Mouse (Mus musculus): ENCODE measurements at regions not wholly inside any gene's neighbourhood (a gene's known extent, or its start where the extent isn't known, plus 50 kb on each side); places are given as distances from the start of the nearest gene placed in this dataset.
A peak's percentile ranks its signal among the peaks of the same experiment; 100 is the strongest.

DNA sequence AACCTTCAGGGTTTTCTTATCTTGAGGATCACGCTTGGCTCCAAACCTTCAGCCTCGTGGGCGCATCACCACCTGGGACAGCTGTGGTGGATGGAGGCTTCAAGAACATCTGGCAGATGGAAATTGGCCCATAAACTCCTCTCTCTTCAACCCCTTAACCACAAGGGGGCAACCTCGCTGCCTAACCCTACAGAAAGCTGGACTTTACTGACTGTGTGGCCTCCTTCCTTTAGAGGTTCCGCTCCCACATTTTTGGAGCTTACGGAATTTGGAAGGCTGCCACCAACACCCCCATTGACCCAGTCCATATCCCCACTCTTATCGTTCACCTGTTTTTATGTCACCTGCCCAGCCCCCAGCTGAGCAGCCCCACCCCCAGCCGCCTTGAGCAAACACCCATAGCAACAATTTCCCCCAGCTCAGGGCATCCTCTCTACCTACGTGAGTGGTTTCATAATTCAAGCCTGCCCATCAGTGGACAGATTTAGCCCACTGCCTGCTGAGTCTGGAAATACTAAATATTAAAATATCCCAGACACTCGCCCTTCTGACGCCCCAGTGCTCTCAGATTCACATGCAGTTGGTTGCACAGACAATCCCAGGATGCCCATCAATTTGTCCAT lies 167.0 kb upstream of the Slc22a22 start:
- DNase-seq = peak in 1 of 2 experiments; percentile 14

- DNase-seq = peak; percentile 68 to 78
These were observed 161.7 kb upstream of the Slc22a22 start for GRCm38 (mm10) chr15:57639115-57639514.

DNA sequence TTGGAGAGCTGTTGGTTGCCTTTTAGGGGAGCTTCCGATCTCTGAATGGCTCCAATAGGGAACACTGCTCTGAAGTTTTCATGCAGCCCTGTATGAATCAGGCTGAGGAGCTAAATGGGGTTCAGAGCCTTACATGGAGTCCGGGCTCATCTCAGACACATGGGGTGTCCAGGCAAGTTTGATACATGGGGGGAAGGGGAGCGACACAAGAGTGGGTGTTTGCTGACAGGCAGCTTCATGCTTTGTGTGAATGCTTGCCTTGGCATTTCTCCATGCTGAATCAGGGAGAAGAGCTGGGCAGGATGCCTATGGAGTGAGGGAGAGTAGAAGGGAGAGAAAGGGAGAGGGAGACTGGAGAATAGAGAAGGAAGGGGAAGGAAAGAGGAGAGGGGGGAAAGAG lies 155.6 kb upstream of the Slc22a22 start:
- no peak for DNase-seq

GRCm38 (mm10) chr15:57632537-57632936 lies 155.1 kb upstream of the Slc22a22 start:
- no peak for DNase-seq

DNA sequence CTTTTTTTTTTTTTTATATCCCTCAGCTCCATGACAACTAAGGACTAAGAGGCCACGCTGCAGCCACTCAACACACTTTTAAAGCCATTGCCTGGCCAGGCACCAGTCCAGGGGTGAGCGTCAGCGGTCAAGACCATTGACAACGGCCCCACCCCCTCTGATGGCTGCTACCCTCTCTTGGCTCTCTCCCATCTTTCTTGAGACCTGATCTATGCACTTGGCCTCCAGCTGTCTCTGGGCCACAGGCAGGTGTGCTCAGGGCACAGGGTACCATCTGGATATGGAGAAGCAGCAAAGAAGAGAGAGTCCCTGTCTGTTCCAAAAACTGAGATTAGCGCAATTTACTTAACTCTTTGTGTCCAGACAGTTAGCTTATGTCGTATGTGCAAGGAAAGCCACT lies 141.0 kb upstream of the Slc22a22 start:
- no peak for DNase-seq

DNA sequence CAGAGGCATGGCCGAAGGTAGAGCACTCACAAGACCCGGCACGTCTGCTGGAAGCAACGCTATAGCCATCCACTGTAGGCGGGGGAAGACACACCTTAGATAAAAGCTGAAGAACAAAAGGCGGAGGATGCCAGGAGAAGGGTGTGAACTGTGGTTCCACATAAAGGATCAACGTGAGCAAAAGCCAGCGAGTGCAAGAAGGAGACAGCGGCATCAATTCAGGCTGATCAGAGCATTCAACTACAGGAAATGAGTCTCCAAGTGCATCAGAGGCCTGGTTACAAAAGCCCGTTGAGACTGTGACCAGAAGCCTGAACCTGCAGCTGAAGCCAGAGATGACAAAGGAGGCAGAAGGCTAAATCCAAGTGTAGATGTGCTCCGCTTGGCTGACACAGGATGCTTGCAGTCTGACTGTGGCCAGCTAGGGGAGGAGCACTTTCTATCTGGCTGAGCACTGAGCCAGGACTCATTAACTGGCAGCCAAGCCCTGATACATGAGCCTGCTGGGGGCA lies 139.5 kb upstream of the Slc22a22 start:
- peak; percentile 53 to 59 for DNase-seq

DNA sequence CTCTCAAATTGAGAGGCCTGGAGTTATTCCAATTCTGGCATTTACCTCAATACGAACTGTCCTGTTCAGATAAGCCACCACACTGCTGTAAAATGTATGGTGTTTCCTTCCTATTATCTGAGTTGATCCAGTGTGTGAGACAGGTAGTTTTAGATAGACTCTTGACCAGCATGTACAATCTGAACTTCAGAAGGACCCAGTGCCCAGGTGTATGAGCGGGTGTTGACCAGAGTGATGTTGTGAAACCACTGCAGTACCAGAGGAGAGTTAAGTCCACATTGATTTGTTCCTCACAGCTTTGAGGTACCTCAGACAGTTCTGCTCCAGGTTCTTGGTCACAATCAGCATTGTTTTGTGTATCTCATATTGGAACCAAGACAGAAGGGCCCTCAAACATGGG lies 132.6 kb upstream of the Slc22a22 start:
- DNase-seq = no peak

GRCm38 (mm10) chr15:57608519-57608918 lies 131.1 kb upstream of the Slc22a22 start:
- no peak for DNase-seq

DNA sequence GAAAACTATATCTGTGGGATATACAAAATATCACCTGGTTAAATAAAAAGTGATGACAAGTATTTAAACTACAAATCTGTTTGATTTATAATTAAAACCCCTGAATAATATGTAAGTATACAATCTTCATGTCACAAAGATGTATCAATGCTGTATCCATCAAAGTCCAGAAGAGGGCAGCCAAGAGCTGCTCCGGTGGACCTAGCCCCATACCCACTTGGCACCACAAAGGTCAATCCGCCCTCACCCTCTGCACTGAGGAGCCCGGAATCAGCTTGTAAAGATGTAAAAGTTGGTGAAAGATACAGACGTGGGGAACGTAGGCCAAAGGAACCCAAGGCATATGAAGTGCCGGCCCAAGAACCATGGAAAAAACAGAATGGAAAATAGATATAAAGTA lies 123.1 kb upstream of the Slc22a22 start:
- peak; percentile 63 to 71 for DNase-seq

GRCm38 (mm10) chr15:57593326-57594004 lies 116.0 kb upstream of the Slc22a22 start:
- peak; percentile 44 to 47 for DNase-seq

- peak; percentile 57 to 68 for DNase-seq
These were observed 113.3 kb upstream of the Slc22a22 start for GRCm38 (mm10) chr15:57590597-57591219.

DNA sequence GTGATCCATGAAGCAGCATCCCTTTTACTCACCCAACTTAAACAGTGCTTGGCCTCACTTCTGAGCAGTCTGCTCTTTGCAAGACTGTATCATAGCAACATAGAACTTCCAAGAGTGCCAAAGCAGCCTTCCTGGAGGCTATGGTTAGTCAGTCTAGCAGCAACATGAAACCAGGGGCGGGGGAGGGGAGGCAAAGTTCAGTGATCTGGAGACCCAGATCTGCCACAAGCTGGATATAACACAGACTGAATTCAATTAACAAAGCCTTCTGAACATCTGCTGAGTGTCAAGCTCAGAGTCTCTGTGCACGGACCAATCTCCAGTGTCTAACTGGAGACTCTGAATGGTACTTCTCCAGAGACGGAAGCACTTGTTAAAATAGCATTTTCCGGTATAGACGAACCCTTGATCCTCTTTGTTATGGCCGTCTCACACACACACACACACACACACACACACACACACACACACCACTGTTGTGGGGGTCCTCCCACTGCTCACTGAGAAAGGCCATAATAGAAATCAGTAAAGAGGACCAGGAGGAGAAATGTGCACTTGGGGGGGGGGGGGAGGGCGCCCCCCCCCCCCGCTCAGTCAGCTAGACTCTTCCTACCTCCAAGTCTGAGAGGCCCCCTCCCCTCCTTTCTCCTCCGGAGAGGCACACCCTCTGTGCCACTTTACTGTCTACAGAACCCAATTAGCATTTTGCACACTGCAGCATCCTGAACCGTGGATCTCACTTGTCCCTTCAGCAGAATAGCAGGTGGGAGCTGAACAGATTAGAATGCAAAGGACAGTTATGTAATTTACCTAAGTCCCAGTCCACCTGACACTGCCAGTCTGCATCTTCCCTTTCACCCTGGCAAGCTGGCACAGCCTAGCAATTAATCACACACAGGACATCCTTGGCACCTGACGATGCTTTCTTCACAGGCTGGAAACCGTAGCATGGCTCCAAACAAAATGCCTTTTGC lies 112.3 kb upstream of the Slc22a22 start:
- peak; percentile 81 to 85 for DNase-seq

DNA sequence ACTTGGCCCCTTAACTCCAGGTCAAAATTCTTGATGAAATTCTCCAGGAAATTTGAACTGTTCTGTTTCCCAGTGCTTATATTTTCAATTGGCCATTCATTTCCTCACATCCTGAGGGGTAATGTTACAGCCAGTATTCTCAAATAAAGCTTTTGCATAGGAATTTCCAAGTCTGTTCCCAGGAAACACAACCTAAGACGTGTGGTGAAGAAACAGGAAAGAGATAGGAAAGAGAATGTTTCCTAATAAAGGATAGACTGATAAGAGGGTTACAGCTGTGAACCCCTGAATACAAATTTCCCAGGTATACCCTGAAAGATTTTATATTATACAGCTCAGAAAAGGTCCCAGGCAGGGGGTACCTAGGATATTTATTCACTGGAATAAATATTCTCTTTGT lies 108.0 kb upstream of the Slc22a22 start:
- no peak for DNase-seq

- DNase-seq = no peak
These were observed 107.1 kb upstream of the Slc22a22 start for GRCm38 (mm10) chr15:57584498-57584897.

GRCm38 (mm10) chr15:57581266-57581665 lies 103.8 kb upstream of the Slc22a22 start:
- DNase-seq = peak in 1 of 2 experiments; percentile 41

DNA sequence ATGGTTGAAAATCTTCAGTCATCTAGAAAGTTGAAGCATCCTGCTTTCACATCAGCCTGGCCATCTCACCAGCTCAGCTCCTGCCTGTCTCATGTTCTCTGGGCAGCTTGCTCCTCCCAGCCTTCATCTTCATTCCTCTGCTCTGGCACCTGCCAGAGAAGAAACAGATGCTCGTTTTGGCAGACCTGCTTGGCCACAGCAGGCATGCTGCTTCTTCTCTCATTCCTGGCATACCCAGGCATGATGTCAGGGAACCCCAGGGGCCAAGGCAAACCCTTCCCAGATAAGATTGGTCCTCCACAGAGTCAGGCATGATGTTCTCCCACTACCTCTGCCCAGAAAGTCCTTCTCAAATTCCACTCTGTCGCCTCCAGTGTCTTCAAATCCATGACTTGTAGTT lies 101.4 kb upstream of the Slc22a22 start:
- DNase-seq = peak; percentile 89 to 91

GRCm38 (mm10) chr15:57574080-57574618 lies 96.7 kb upstream of the Slc22a22 start:
- no peak for DNase-seq

DNA sequence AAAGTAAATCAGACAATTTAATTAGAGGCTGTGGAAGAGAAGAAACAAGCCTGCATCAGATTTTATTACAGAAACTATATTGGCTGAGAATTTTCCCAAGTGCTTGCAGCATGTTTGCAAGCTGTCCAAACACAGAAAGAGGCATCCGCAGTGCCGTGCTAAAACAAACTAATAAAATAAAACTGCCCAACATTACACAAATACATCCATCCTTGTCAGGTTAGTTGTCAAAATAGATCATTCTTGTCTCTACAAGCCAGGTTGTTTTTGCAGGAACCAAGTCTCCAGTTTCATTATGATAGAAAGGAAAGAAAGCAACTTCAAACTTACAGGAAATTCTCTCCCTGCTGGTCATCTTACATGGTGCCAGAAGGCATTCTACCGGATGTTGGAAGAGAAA lies 95.0 kb upstream of the Slc22a22 start:
- no peak for DNase-seq

- DNase-seq = no peak
These were observed 90.7 kb upstream of the Slc22a22 start for GRCm38 (mm10) chr15:57568006-57568630.

DNA sequence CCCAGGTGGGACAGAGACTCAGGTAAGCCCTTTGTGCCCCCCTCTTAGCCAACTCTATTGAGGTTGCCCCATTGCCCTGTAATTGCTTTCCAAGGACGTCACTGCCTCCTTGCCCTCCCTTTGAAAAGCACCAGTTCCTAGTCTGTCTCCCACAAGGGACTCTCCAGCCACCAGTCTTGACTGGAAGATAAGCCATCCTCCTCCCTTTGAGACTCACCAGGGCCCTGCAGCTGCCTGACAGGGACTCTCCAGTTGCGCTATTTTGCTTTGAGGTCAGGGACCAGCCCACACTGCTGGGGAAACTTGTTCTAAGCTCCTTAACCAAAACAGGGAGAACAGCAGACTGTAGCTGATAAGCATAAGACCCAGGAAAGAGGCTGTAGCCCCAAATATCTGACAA lies 69.7 kb upstream of the Slc22a22 start:
- no peak for DNase-seq

GRCm38 (mm10) chr15:57545141-57545540 lies 67.7 kb upstream of the Slc22a22 start:
- no peak for DNase-seq

DNA sequence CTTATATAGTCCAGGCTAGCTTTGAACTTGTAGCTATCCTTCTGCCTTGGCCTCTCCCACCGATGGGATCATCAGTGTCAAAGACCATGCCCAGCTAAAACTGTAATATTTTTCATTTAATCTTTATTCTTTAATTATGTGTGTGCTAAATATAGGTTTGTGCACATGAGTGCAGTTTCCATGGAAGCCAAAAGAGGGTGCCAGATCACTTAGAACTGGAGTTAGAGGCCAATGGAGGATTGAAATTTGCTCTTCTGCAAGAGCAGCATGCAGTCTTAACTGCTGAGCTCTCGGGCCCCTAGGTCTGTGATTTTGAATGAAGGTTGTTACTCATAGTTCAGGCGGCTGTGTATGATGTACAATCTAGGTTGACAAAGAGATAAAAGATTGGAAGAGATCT lies 66.6 kb upstream of the Slc22a22 start:
- DNase-seq = peak; percentile 8 to 22

Measured in cerebellum, adult 18-20 months (tissue).